Mouse (Mus musculus) heart, postnatal 10 days (tissue): ENCODE measurements at regions not wholly inside any gene's neighbourhood (a gene's known extent, or its start where the extent isn't known, plus 50 kb on each side); places are given as distances from the start of the nearest gene placed in this dataset.

ENCODE experiments used
- DNase-seq, 2 experiments: peaks; one replicate each; pipeline ENCODE4 v3.0.0; 2021
- intact Hi-C: fragments of 180-260 bp; cut with DNase I; formaldehyde crosslinking; loops from one replicate; pipeline ENCODE4 v1.15.1; 2025

DNA sequence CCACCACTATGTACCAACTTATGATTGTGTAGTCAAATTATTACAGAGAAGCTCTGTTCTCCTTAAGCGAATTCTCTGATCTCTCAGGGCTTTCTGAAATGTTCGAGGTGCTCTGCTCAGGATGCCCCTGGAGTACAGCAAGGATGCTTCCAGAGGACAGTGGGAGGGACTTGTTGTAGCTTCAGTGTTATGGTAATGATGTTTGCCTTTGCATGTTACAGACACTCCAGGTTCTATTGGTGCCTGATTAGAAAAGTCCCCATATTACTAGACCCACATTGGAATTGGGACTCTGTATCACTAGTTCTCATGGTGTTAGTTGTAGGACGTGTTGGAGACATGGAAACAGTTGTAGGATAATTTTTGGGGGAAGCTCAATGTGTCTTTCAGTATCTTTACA, 96.0 kb downstream of the Epdr1 start:
- intact Hi-C loops, result no loop called here
- no peak for DNase-seq

DNA sequence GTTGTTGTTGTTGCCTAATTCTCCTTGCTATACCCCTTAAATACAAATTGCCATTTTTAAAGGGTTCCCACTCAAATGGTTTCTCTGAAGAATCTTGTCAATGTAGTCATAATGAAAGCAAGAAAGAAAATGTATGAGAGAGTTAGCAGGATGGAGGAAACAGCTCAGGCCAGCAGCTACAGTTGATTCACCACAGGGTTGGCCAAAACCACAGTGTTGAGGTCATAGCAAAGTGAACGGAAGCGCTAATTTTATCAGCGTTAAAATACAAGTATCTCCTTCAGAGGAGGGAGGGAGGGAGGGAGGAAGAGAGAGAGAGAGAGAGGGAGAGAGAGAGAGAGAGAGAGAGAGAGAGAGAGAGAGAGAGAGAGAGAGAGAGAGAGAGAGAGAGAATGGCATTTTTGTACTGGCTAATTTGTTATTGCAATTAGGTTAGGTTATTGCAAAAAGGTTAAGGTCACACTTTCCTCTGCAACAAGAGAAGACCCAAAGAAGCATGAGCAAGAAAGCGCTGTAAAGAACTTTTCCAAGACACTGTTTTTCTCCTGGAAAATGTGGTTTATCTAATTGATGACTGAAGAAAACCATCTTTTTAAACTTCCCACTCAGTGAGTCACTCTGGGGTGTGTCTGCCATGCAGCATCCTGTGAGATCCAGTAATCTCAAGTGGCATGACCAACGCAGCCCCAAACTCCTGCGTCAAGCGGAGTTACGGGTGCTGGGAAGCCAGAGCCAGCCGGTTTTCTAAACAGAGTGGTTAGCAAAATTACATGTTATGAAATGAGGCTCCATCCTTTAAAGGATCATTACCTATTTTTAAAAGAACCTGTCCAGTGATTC, 101.6 kb downstream of the Epdr1 start:
- DNase-seq, result peak; percentile 1 to 2

DNA sequence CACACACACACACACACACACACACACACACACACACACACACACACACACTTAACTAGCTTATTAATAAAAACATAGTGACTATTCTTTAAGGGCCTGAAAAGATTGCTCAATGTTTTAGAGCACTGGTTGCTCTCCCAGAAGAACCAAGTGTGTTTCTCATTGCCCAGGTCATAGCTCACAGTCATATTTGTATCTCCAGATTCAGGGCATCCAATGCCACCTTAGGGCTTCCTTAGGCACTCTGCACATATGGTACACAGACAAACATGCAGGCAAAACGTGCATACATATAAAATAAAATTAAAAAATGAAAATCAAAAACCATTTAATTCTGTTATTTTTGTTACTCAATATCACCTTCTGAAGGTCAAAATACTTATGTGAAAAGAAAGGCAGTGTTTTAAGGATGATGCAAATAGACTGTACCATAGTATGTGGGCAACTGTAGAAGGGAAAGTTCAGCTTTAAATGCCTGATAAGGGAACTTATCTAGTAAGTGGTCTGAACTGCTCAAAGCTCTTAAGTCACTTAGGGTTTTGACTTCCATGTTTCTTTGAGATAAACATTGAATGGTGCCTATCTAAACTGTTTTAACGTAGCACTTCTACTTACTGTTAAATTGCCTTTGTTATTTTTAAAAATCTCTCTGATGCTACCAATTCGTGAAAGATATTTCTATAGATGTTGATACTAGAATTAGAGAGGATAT, 104.7 kb downstream of the Epdr1 start:
- intact Hi-C loops, result no loop called here
- DNase-seq, result no peak

More for the DNA sequence above, 101.6 kb downstream of the Epdr1 start:
- intact Hi-C loops, result no loop called here

DNA sequence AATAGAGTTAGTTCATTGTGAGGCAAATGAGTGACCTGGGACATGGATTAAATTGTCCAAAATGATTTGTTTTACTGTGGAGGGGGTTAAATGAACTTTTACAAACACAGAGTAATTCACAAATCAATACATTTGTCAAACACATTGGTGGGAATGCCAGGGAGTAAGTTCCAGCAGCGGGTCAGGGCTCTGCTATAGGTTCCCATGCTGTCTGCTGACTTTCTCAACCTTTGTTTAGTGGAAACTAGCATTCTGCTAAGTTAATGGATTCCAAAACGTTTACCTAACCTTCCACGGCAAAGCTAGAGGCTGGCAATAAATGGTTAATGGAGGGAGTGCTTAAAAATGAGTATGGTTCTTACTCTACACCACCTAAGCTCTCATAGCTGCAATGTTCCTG, 110.9 kb upstream of the Stard3nl start:
- intact Hi-C loops, result no loop called here

DNA sequence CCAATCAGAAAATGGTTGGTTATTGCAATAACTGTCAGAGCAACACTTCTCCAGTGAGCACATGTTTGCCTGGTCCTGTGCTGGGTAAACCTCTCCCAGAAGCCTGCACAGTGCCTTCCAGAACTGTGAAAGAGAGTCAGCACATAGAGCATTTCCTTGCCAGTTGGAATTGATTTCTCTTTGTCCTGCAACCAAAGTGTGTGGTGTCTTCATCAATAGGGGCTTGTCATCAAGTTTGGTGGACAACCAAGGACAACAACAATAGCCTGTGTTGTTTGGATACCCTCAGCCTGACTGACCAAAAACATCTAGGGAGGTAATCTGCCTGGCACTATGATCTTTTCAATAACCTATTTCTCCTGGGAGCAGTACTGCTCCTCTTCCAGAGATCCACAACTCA, 108.6 kb upstream of the Stard3nl start:
- intact Hi-C loops, result no loop called here
- DNase-seq, result no peak

More for the DNA sequence above, 110.9 kb upstream of the Stard3nl start:
- DNase-seq, result no peak

DNA sequence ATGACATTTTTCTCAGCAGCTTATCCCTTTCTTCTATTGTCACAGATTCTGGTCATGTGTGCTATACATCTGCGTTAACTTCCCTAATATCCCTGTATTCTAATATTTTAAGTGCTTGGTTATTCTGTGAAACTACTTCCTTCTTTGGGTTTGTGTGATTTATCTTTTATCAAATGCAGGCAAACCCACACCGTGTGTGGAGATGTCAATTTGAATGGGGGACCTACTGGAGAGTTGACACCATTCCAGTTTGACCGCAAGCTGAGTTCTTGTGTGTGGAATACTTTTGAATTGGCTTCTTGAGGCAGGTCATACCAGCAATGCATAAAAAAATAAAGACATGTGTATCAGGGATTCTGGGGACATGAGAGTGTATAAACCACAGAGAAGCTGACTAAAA, 86.6 kb upstream of the Stard3nl start:
- intact Hi-C loops, result no loop called here
- no peak for DNase-seq

DNA sequence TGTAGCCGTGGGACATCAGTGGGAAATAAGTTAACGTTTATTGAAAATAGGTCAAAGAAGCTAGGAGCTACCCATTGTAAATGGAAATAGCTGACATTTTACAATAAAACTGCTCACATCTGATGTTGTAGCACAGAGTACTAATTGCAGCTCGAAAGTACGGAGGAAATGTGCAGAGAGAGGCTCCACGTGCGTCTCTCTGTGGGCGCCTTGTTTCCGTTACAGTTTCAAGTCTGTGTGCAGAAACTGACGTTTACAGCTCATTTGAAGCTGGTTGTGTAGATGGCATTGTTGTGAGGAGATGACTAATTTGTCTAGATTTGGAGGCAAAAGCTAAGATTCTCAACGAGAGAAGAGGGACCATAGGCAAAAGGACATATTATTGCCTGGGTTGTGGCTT, 78.4 kb upstream of the Stard3nl start:
- intact Hi-C loops, result no loop called here

DNA sequence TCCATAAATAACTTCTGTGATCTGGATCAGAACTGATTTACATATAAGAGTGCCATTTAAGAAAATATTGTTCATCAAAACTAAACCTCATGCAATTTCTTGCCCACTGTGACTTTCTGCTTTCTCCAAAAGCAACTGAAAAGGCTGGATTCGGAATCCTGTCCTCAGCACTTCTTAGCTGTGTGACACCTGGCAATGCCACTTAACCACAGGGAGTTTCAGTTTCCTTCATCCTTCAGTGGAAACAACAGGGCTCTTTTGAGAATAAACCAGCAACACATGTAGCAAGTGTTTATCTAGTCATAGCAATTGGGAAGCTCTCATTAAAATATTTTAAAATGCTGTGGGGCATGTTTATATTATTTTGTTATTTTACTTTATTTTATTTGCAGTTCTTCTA, 75.1 kb upstream of the Stard3nl start:
- intact Hi-C loops, result no loop called here
- no peak for DNase-seq

More for the DNA sequence above, 78.4 kb upstream of the Stard3nl start:
- DNase-seq, result no peak

DNA sequence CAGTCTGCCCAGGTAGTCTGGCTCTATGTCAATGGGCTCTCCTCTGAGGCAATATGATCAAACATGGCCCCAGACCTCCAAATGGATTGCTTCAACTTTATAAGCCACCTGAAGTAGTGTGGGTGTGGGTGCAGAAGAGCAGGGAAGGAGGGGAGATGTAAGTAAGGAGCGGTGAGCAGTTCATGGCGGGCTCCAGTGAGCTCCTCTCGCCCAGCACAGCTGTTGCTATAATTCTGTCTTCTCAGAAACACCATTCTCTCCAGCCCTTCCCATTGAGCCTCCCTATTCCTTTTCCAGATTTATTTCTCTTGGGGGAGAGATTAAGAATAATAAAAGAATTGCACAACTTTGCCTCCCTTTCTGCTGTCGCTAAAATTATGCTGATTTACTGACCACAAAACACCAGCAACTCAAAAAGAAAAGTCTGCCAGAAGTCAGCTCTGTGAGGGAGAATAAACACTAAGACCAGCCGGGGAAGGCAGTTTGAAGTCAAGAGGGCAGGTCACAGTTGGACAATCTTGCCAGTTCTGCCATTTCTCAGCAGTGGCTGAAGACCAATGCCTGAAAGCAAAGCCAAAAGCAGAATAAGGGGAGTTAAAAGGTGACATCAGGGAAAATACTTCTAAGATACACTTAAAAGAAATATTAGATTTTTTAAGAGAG, 71.3 kb upstream of the Stard3nl start:
- intact Hi-C loops, result no loop called here
- no peak for DNase-seq

DNA sequence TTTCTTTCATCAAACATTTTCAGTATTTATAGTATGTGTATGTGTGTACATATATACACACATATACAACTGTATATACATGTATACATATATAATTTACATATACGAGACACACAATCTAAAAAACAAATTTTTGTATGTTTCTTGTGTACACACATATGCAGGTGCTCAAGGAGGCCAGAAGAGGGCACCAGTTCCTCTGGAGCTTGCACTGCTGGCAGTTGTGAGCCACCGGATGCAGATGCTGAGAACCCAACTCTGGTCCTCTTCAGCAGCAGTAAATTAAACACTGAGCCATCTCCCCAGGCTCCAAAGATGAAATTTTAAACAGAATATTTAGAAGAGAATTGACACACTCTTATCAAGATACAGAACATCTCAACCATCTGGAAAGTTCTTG, 67.4 kb upstream of the Stard3nl start:
- intact Hi-C loops, result no loop called here
- no peak for DNase-seq

DNA sequence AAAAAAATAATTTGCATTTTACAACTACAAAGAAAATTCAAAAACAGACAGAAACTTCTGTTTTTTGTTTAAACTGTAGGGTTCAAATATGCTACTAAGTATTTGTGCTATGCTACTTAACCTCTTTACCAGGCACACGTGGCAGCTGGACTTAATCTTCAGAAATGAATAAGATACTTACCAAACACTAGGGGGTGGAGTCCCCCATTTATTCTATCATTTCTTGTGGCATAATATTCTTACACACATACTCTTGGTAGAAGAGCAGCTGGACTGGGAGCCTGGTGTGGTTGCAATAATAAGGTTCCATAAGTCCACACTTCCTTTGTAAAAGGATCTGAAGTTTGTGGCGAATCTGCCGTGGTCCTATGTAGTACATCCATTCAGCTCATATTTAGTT, 53.8 kb upstream of the Stard3nl start:
- DNase-seq, result no peak
- intact Hi-C loops, result no loop called here
